In the genomic region with DNA sequence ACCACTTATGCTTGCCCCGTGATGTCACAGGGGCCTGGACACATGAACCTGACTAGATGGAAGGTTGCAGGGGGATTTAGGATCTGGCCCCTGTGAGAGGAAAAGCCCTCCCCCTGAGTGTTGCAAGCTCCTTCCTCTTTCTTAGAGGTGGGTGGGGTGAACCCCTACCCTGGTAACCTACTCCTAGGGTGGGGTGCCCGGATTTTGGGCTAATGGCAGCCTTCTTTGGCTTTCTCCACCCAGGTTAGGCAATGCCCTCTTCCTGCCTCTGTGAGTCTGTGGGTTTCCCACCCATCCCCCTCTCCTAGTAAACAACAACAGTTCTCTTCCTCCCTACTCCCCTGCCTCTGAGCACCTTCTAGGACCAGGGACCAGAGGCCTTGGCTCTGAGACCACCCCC, we compare ENCODE assay signal across 13 mouse cellular contexts. TPM values are rescaled to one million over a fixed set of nuclear protein-coding genes. Genes with fewer than 3 reads are reported as not detected.
DNase-seq lines count a peak whose midpoint lies in the region; ATAC-seq lines count a peak whose summit lies in the region.
"Had no signal": no experiment of that assay in that cellular context is flagged by ENCODE, and none has a peak within 500 bp of the region (broad histone marks: within the 10 kb centered on the region; RNA-seq: fewer than 3 reads in every experiment).

No protein-coding gene starts in this region.

- peak overlapping the region; percentile 54 for H3K27ac ChIP-seq in stomach, embryonic 16.5 days (ENCODE audit: low read length)
- H3K27ac ChIP-seq: neural tube, embryonic 12.5 days had no signal

- no peak overlapping the region for H3K4me2 ChIP-seq in stomach, embryonic 16.5 days (ENCODE audit: low read depth, low read length)

- no peak overlapping the region for H3K9ac ChIP-seq in stomach, embryonic 16.5 days (ENCODE audit: low read length)
- H3K9ac ChIP-seq: neural tube, embryonic 12.5 days had no signal

- H3K27me3 ChIP-seq in stomach, embryonic 16.5 days (ENCODE audit: control insufficient read depth, insufficient read depth, low read length) = no peaks in the 10 kb centered on the region
- H3K27me3 ChIP-seq: neural tube, embryonic 12.5 days had no signal

- peak; percentile 6 for DNase-seq in gastrocnemius, postnatal 14 days
- DNase-seq in gastrocnemius, postnatal 25 days = no peak
- peak; percentile 63 to 73 for DNase-seq in spleen, postnatal 36 days (ENCODE audit: low spot score in 2 of 2)
- no peak for DNase-seq in spleen, adult 12 weeks (ENCODE audit: low spot score)
- no peak for DNase-seq in embryo, embryonic 9.5 days (ENCODE audit: extremely low spot score)
- DNase-seq in yolk sac, embryonic 10.5 days (ENCODE audit: low spot score) = no peak
- DNase-seq: adrenal gland, postnatal 10 days; layer of hippocampus, adult 9-11 months had no signal

- peak; percentile 25 for ATAC-seq in inflammation-experienced regulatory T-cells, adult 6 months
- ATAC-seq in stomach, embryonic 16.5 days (ENCODE audit: insufficient read depth, low FRiP score) = no peak
- ATAC-seq: forebrain, embryonic 16.5 days had no signal

- WGBS in stomach, embryonic 16.5 days = 65% methylated on average over 2 of the region's 2 CpGs

- intact Hi-C loops in gastrocnemius, postnatal 14 days (cut with DNase I; ENCODE audit: low total_unique reads) = no loop called here

- no peak overlapping the region for H3K4me3 ChIP-seq in stomach, embryonic 16.5 days (replicated peaks; ENCODE audit: low read length)
- H3K4me3 ChIP-seq: neural tube, embryonic 12.5 days had no signal

- no peaks in the 10 kb centered on the region for H3K9me3 ChIP-seq in stomach, embryonic 16.5 days (replicated peaks; ENCODE audit: control insufficient read depth, low read length)
- H3K9me3 ChIP-seq: neural tube, embryonic 12.5 days had no signal

- no peaks in the 10 kb centered on the region; the same call in 1 of the 2 replicates for H3K36me3 ChIP-seq in stomach, embryonic 16.5 days (ENCODE audit: control insufficient read depth, insufficient read depth, low read length)

- H3K4me1 ChIP-seq in stomach, embryonic 16.5 days (ENCODE audit: control insufficient read depth, insufficient read depth, low read length) = peaks cover 76% of the 10 kb centered on the region

RNA-seq across cellular contexts. Expression of a gene that starts 25.1 kb away (rescaled TPM):
- total RNA-seq in gastrocnemius, postnatal 14 days (2021) = 10 to 100 TPM; 13.7 to 19.7 TPM
- 10 to 100 TPM in 1 of 2 experiments, 1 to 10 TPM in 1; 9.4 to 12.8 TPM for total RNA-seq in gastrocnemius, postnatal 25 days (2021)
- 1 to 10 TPM; 7.4 to 8.1 (median 7.6) TPM for polyA plus RNA-seq in inflammation-experienced regulatory T-cells, adult 6 months (2017; shearing (Covaris generic))
- 28.8 and 30.1 TPM in 2 replicates for polyA plus RNA-seq in stomach, embryonic 16.5 days (2015; fragmentation: Nextera tagmentation; extraction: Ambion mirVana)

RNA-seq across cellular contexts. Expression of a gene that starts 30.1 kb away (rescaled TPM):
- not detected for total RNA-seq in gastrocnemius, postnatal 14 days (2021)
- total RNA-seq in gastrocnemius, postnatal 25 days (2021) = not detected
- polyA plus RNA-seq in inflammation-experienced regulatory T-cells, adult 6 months (2017; shearing (Covaris generic)) = not detected
- 0.44 TPM in 1 of 2 replicates, not detected in the other for polyA plus RNA-seq in stomach, embryonic 16.5 days (2015; fragmentation: Nextera tagmentation; extraction: Ambion mirVana)
- polyA plus RNA-seq: liver, embryonic 16.5 days had no signal

RNA-seq across cellular contexts. Expression of a gene that starts 45.1 kb away (rescaled TPM):
- total RNA-seq in gastrocnemius, postnatal 14 days (2021) = 1 to 10 TPM in 1 of 2 experiments, under 1 TPM in 1; 0.78 to 1.3 TPM
- under 1 TPM; 0.13 to 0.56 TPM for total RNA-seq in gastrocnemius, postnatal 25 days (2021)
- polyA plus RNA-seq in inflammation-experienced regulatory T-cells, adult 6 months (2017; shearing (Covaris generic)) = 10 to 100 TPM in 1 of 3 experiments, 1 to 10 TPM in 2; 5.1 to 40.6 (median 5.2) TPM
- polyA plus RNA-seq in stomach, embryonic 16.5 days (2015; fragmentation: Nextera tagmentation; extraction: Ambion mirVana) = 26.9 and 28.1 TPM in 2 replicates

Comparison
In these comparisons a context has a peak if more than half of its experiments do, and no peak if none do; other contexts are left out.
1. DNase-seq: peak in gastrocnemius, postnatal 14 days (single experiment) and spleen, postnatal 36 days (2 of 2); none in gastrocnemius, postnatal 25 days (single experiment), spleen, adult 12 weeks (single experiment), embryo, embryonic 9.5 days (single experiment) and yolk sac, embryonic 10.5 days (single experiment).